Comparison of ENCODE assay signal across 8 mouse cellular contexts in genomic region chr19:5925311-5925855, GRCm38 (mm10). TPM values are rescaled to one million over a fixed set of nuclear protein-coding genes. Genes with fewer than 3 reads are reported as not detected.
A peak's percentile ranks its signal among the peaks of the same experiment; 100 is the strongest.
DNase-seq lines count a peak whose midpoint lies in the region; ATAC-seq and TF ChIP-seq lines count a peak whose summit lies in the region.

No protein-coding gene starts in this region.

- no peak for DNase-seq in lung, adult 2 months
- no peak for DNase-seq in lung, postnatal 4 days
- DNase-seq in adrenal gland, postnatal 14 days: no peak
- DNase-seq in right cerebral cortex, postnatal 10 days (ENCODE audit: low spot score in 2 of 2): no peak
- DNase-seq in natural killer cell, adult 2 months (ENCODE audit: low spot score in 2 of 2): no peak

- peak overlapping the region; percentile 59 for H3K4me3 ChIP-seq in lung, adult 2 months (replicated peaks; ENCODE audit: extremely low read depth, low read depth, low read length)
- peak overlapping the region; percentile 63 for H3K4me3 ChIP-seq in embryonic facial prominence, embryonic 13.5 days
- peak overlapping the region; percentile 51 for H3K4me3 ChIP-seq in intestine, embryonic 15.5 days (replicated peaks)
- H3K4me3 ChIP-seq in neural tube, embryonic 12.5 days: peak overlapping the region; percentile 54

- TF ChIP-seq CTCF in lung, adult 2 months (IDR thresholded peaks at IDR 0.05; ENCODE audit: insufficient read depth, low read length): no peak

- ATAC-seq in embryonic facial prominence, embryonic 13.5 days (ENCODE audit: insufficient number of reproducible peaks, insufficient read depth, low FRiP score, low TSS enrichment, low read depth): no peak
- no peak for ATAC-seq in intestine, embryonic 15.5 days
- ATAC-seq in neural tube, embryonic 12.5 days (ENCODE audit: low FRiP score, low read depth): no peak

- peaks cover 11% of the 10 kb centered on the region for H3K27me3 ChIP-seq in embryonic facial prominence, embryonic 13.5 days
- no peaks in the 10 kb centered on the region for H3K27me3 ChIP-seq in intestine, embryonic 15.5 days (replicated peaks)
- H3K27me3 ChIP-seq in neural tube, embryonic 12.5 days (replicated peaks): peaks cover 8% of the 10 kb centered on the region; the same call in 1 of the 2 replicates

- WGBS in lung, adult 2 months: 24% methylated on average over 11 of the region's 11 CpGs
- WGBS in embryonic facial prominence, embryonic 13.5 days: 27% methylated on average over 11 of the region's 11 CpGs
- WGBS in intestine, embryonic 15.5 days: 27% methylated on average over 11 of the region's 11 CpGs
- 32% methylated on average over 11 of the region's 11 CpGs for WGBS in neural tube, embryonic 12.5 days

- H3K27ac ChIP-seq in embryonic facial prominence, embryonic 13.5 days: 0 out of 2 replicates have a peak overlapping the region, but pooled peaks have one; percentile 68
- peak overlapping the region; percentile 92; the same call in 1 of the 2 replicates for H3K27ac ChIP-seq in intestine, embryonic 15.5 days
- H3K27ac ChIP-seq in neural tube, embryonic 12.5 days: no peak overlapping the region

- peak overlapping the region; percentile 95 for H3K4me2 ChIP-seq in embryonic facial prominence, embryonic 13.5 days
- peak overlapping the region; percentile 89 for H3K4me2 ChIP-seq in intestine, embryonic 15.5 days (replicated peaks)
- H3K4me2 ChIP-seq in neural tube, embryonic 12.5 days (replicated peaks): peak overlapping the region; percentile 96

- peaks cover 19% of the 10 kb centered on the region for H3K4me1 ChIP-seq in lung, adult 2 months (ENCODE audit: control insufficient read depth, insufficient read depth, low read length)
- peaks cover 60% of the 10 kb centered on the region for H3K4me1 ChIP-seq in embryonic facial prominence, embryonic 13.5 days
- H3K4me1 ChIP-seq in intestine, embryonic 15.5 days (replicated peaks): peaks cover 46% of the 10 kb centered on the region
- H3K4me1 ChIP-seq in neural tube, embryonic 12.5 days: peaks cover 20% of the 10 kb centered on the region

- peak overlapping the region; percentile 71; the same call in 1 of the 2 replicates for H3K9ac ChIP-seq in embryonic facial prominence, embryonic 13.5 days
- 0 out of 2 replicates have a peak overlapping the region, but pooled peaks have one; percentile 15 for H3K9ac ChIP-seq in intestine, embryonic 15.5 days
- 0 out of 2 replicates have a peak overlapping the region, but pooled peaks have one; percentile 52 for H3K9ac ChIP-seq in neural tube, embryonic 12.5 days

- no peaks in the 10 kb centered on the region for H3K9me3 ChIP-seq in embryonic facial prominence, embryonic 13.5 days
- no peaks in the 10 kb centered on the region for H3K9me3 ChIP-seq in intestine, embryonic 15.5 days
- H3K9me3 ChIP-seq in neural tube, embryonic 12.5 days: no peaks in the 10 kb centered on the region

- H3K36me3 ChIP-seq in embryonic facial prominence, embryonic 13.5 days: no peaks in the 10 kb centered on the region
- H3K36me3 ChIP-seq in intestine, embryonic 15.5 days: no peaks in the 10 kb centered on the region
- no peaks in the 10 kb centered on the region for H3K36me3 ChIP-seq in neural tube, embryonic 12.5 days

- no peak for TF ChIP-seq POLR2A in lung, adult 2 months (IDR thresholded peaks at IDR 0.05; ENCODE audit: borderline replicate concordance, extremely low read depth, low read depth, low read length)

RNA-seq across cellular contexts. Expression of gene Cdc42ep2, which starts 0.8 kb away (rescaled TPM):
- polyA plus RNA-seq in lung, adult 2 months (2012; rRNA removed): 22.2 and 24.1 TPM in 2 replicates
- polyA plus RNA-seq in embryonic facial prominence, embryonic 13.5 days (2015; fragmentation: Nextera tagmentation; extraction: Ambion mirVana): 4.7 TPM in 2 replicates
- polyA plus RNA-seq in intestine, embryonic 15.5 days (2015; fragmentation: Nextera tagmentation; extraction: Ambion mirVana): 11.9 and 12.4 TPM in 2 replicates
- 4.7 and 5.7 TPM in 2 replicates for polyA plus RNA-seq in neural tube, embryonic 12.5 days (2016; fragmentation: Nextera tagmentation; extraction: Ambion mirVana)
- total RNA-seq in adrenal gland, postnatal 14 days (2021): 9.6 and 9.7 TPM in 2 replicates

RNA-seq across cellular contexts. Expression of gene Dpf2, which starts 12.6 kb away (rescaled TPM):
- 87.1 and 103 TPM in 2 replicates for polyA plus RNA-seq in lung, adult 2 months (2012; rRNA removed)
- polyA plus RNA-seq in embryonic facial prominence, embryonic 13.5 days (2015; fragmentation: Nextera tagmentation; extraction: Ambion mirVana): 164 and 179 TPM in 2 replicates
- polyA plus RNA-seq in intestine, embryonic 15.5 days (2015; fragmentation: Nextera tagmentation; extraction: Ambion mirVana): 109 and 118 TPM in 2 replicates
- polyA plus RNA-seq in neural tube, embryonic 12.5 days (2016; fragmentation: Nextera tagmentation; extraction: Ambion mirVana): 156 and 174 TPM in 2 replicates
- total RNA-seq in adrenal gland, postnatal 14 days (2021): 118 and 119 TPM in 2 replicates

RNA-seq across cellular contexts. Expression of gene Tigd3, which starts 31.4 kb away (rescaled TPM):
- polyA plus RNA-seq in lung, adult 2 months (2012; rRNA removed): 1.1 and 1.2 TPM in 2 replicates
- 3.8 and 4.7 TPM in 2 replicates for polyA plus RNA-seq in embryonic facial prominence, embryonic 13.5 days (2015; fragmentation: Nextera tagmentation; extraction: Ambion mirVana)
- polyA plus RNA-seq in intestine, embryonic 15.5 days (2015; fragmentation: Nextera tagmentation; extraction: Ambion mirVana): 1.9 and 2.7 TPM in 2 replicates
- 10.5 and 11.8 TPM in 2 replicates for polyA plus RNA-seq in neural tube, embryonic 12.5 days (2016; fragmentation: Nextera tagmentation; extraction: Ambion mirVana)
- total RNA-seq in adrenal gland, postnatal 14 days (2021): 1.4 and 1.7 TPM in 2 replicates

RNA-seq across cellular contexts. Expression of gene Pola2, which starts 38.6 kb away (rescaled TPM):
- 30.5 and 32.7 TPM in 2 replicates for polyA plus RNA-seq in lung, adult 2 months (2012; rRNA removed)
- 74.5 and 79.5 TPM in 2 replicates for polyA plus RNA-seq in embryonic facial prominence, embryonic 13.5 days (2015; fragmentation: Nextera tagmentation; extraction: Ambion mirVana)
- polyA plus RNA-seq in intestine, embryonic 15.5 days (2015; fragmentation: Nextera tagmentation; extraction: Ambion mirVana): 64.0 and 65.8 TPM in 2 replicates
- 44.4 and 46.6 TPM in 2 replicates for polyA plus RNA-seq in neural tube, embryonic 12.5 days (2016; fragmentation: Nextera tagmentation; extraction: Ambion mirVana)
- 24.6 and 28.4 TPM in 2 replicates for total RNA-seq in adrenal gland, postnatal 14 days (2021)

RNA-seq across cellular contexts. Expression of gene Slc25a45, which starts 47.8 kb away (rescaled TPM):
- polyA plus RNA-seq in lung, adult 2 months (2012; rRNA removed): 24.5 and 26.0 TPM in 2 replicates
- polyA plus RNA-seq in embryonic facial prominence, embryonic 13.5 days (2015; fragmentation: Nextera tagmentation; extraction: Ambion mirVana): 3.1 and 4.5 TPM in 2 replicates
- 3.5 and 4.2 TPM in 2 replicates for polyA plus RNA-seq in intestine, embryonic 15.5 days (2015; fragmentation: Nextera tagmentation; extraction: Ambion mirVana)
- polyA plus RNA-seq in neural tube, embryonic 12.5 days (2016; fragmentation: Nextera tagmentation; extraction: Ambion mirVana): 1.7 and 2.5 TPM in 2 replicates
- total RNA-seq in adrenal gland, postnatal 14 days (2021): 14.7 and 16.5 TPM in 2 replicates

Comparison
In these comparisons a context has a peak if more than half of its experiments do, and no peak if none do; other contexts are left out.
1. H3K9ac ChIP-seq: peak in every context shown above with its lines; median percentile 71 in embryonic facial prominence, embryonic 13.5 days; 52 in neural tube, embryonic 12.5 days; 15 in intestine, embryonic 15.5 days.